Mouse (Mus musculus): ENCODE measurements around the gene Rd3. TPM values are rescaled to one million over a fixed set of nuclear protein-coding genes. Genes with fewer than 3 reads are reported as not detected.
A peak's percentile ranks its signal among the peaks of the same experiment; 100 is the strongest.

Gene Rd3
- polyA plus RNA-seq, 1 experiment from 2014 or later = 2.8 TPM

GRCm38 (mm10) chr1:191964773-191965481 is 12.2 kb upstream of the Rd3 start:
- H3K27ac ChIP-seq = no peak overlapping the region
- 0 out of 2 replicates have a peak, but pooled peaks have one; percentile 37 for ATAC-seq (ENCODE audit: borderline replicate concordance, extremely low read depth, low FRiP score, low TSS enrichment)
- no peaks in the 10 kb centered on the region for H3K36me3 ChIP-seq
- H3K4me3 ChIP-seq = no peak overlapping the region
- 12% methylated on average over 13 of the region's 13 CpGs for WGBS
- no peak overlapping the region; the same call in 1 of the 2 replicates for H3K4me2 ChIP-seq
- no peaks in the 10 kb centered on the region for H3K9me3 ChIP-seq
- H3K9ac ChIP-seq = no peak overlapping the region
- H3K27me3 ChIP-seq = no peaks in the 10 kb centered on the region
- H3K4me1 ChIP-seq = 0 out of 2 replicates have a peak, but pooled peaks cover 2% of the 10 kb centered on the region

DNA sequence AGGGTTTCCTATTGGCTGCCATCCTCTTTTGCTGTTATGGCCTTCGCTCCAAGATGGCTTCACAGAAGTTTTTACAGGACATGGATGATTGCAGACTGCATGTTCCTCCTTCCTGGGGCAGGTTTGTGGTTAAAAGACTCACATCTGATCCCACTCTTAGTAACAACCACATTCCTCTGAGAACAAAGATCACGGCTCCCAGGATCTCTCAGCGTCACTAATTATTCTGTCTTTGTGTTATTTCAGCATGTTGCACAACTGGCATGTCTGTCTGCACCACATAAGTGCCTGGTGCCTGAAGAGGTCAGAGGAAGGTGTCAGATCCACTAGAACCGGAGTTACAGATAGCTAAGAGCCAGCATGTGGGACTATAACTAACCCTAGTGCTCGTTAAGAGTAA is 7.2 kb upstream of the Rd3 start:
- Histone ChIP-seq H3K4me1 (0 out of 2 replicates have a peak, but pooled peaks cover 2% of the 10 kb centered on the region), H3K27ac (no peak overlapping the region), H3K9me3 (no peaks in the 10 kb centered on the region), H3K9ac (no peak overlapping the region), H3K4me2 (no peak overlapping the region), H3K4me3 (no peak overlapping the region), H3K27me3 (no peaks in the 10 kb centered on the region), H3K36me3 (no peaks in the 10 kb centered on the region)
- 61% methylated on average over 5 of the region's 5 CpGs for WGBS
- ATAC-seq (ENCODE audit: borderline replicate concordance, extremely low read depth, low FRiP score, low TSS enrichment) = no peak

DNA sequence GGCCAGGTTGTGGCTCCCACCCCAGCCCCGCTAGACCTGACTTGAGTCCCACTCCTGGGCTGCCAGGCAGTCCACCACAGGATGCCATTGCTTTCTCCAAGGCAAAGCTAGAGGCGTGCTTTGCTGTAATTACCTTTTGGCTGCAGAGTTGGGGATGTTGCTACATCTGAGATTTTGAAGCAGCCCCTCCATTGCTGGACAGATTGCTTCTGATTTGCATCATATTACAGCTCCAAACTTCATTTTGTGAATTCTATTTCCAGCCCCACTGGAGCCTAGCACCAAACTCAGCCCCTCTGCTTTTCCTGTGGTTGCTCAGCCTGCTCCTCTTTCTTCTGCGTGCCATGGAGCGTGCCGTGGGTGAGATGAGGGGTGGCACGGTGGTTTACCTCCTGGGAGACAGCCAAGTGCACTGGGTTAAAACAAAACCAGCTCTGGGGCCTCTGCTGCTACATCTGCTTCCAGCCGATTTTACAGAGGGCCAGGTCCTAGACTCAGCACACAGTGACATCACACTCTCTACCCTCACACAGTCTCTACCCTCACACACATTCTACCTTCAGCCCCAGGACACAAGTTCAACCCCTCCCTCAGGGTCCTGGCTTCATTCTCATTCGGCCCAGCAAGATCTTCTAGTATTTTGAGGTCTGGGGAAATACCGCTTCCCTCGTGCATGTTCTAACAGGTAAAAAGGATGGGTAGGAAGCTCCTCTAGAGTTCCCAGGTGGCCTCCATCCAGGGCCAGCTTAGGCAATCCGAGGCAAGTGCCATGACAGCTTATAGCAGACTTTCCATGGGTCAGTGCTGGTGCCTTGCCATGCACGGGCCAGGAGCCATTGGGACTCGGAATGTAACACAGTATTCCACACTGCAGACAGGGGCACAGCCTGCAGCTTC is 2.4 kb upstream of the Rd3 start:
- Histone ChIP-seq H3K36me3 (no peaks in the 10 kb centered on the region), H3K9me3 (no peaks in the 10 kb centered on the region), H3K4me3 (no peak overlapping the region), H3K27me3 (no peaks in the 10 kb centered on the region), H3K9ac (no peak overlapping the region), H3K27ac (no peak overlapping the region), H3K4me2 (no peak overlapping the region), H3K4me1 (peaks cover 7% of the 10 kb centered on the region)
- ATAC-seq (ENCODE audit: borderline replicate concordance, extremely low read depth, low FRiP score, low TSS enrichment) = no peak
- 51% methylated on average over 13 of the region's 13 CpGs for WGBS

- whole genome bisulfite sequencing = 20% methylated on average over 6 of the region's 6 CpGs
- no peaks in the 10 kb centered on the region for H3K36me3 ChIP-seq
- no peaks in the 10 kb centered on the region for H3K9me3 ChIP-seq
- peak; percentile 79 for ATAC-seq (ENCODE audit: borderline replicate concordance, extremely low read depth, low FRiP score, low TSS enrichment)
- peaks cover 21% of the 10 kb centered on the region for H3K4me1 ChIP-seq
- H3K27ac ChIP-seq = peak overlapping the region; percentile 49
- H3K27me3 ChIP-seq = peaks cover 8% of the 10 kb centered on the region; the same call in 1 of the 2 replicates
- no peak overlapping the region for H3K4me2 ChIP-seq
- H3K9ac ChIP-seq = no peak overlapping the region
- no peak overlapping the region for H3K4me3 ChIP-seq
These were observed 4.4 kb downstream of the Rd3 start for GRCm38 (mm10) chr1:191981426-191982102.

GRCm38 (mm10) chr1:191986674-191987480 is 9.7 kb downstream of the Rd3 start:
- no peak for ATAC-seq (ENCODE audit: borderline replicate concordance, extremely low read depth, low FRiP score, low TSS enrichment)
- no peak overlapping the region for H3K4me2 ChIP-seq

DNA sequence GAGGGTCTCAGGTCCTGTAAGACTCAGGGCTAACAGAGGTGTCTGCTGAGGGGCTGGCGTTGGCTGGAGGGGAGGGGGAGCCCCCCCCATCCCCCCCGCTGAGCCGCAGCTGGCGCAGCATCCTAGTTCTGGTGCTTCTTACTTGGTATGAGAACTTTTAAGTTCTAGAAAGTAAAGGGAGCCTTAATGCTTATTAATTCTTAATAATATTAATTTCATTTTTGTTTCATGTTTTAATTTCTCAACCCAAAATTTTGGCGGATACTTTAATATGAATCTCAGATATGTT is 10.3 kb downstream of the Rd3 start:
- Histone ChIP-seq H3K4me2 (no peak overlapping the region), H3K9me3 (no peaks in the 10 kb centered on the region), H3K9ac (no peak overlapping the region), H3K27me3 (peaks cover 8% of the 10 kb centered on the region; the same call in 1 of the 2 replicates), H3K4me3 (no peak overlapping the region), H3K36me3 (no peaks in the 10 kb centered on the region), H3K27ac (no peak overlapping the region), H3K4me1 (peaks cover 15% of the 10 kb centered on the region; the same call in 1 of the 2 replicates)
- 41% methylated on average over 5 of the region's 5 CpGs for WGBS
- no peak for ATAC-seq (ENCODE audit: borderline replicate concordance, extremely low read depth, low FRiP score, low TSS enrichment)

More at GRCm38 (mm10) chr1:191986674-191987480, 9.7 kb downstream of the Rd3 start:
- Histone ChIP-seq H3K9me3 (no peaks in the 10 kb centered on the region), H3K4me1 (peaks cover 17% of the 10 kb centered on the region; the same call in 1 of the 2 replicates), H3K27ac (no peak overlapping the region), H3K4me3 (no peak overlapping the region), H3K27me3 (peaks cover 8% of the 10 kb centered on the region; the same call in 1 of the 2 replicates), H3K9ac (no peak overlapping the region), H3K36me3 (no peaks in the 10 kb centered on the region)
- WGBS = 63% methylated on average over 8 of the region's 8 CpGs

GRCm38 (mm10) chr1:191988646-191989045 is 11.5 kb downstream of the Rd3 start:
- peaks cover 8% of the 10 kb centered on the region; the same call in 1 of the 2 replicates for H3K27me3 ChIP-seq
- no peaks in the 10 kb centered on the region for H3K9me3 ChIP-seq
- no peaks in the 10 kb centered on the region for H3K36me3 ChIP-seq
- H3K27ac ChIP-seq = peak overlapping the region; percentile 35; the same call in 1 of the 2 replicates
- H3K4me3 ChIP-seq = no peak overlapping the region
- H3K9ac ChIP-seq = no peak overlapping the region
- WGBS = 44% methylated on average over 3 of the region's 3 CpGs
- no peak for ATAC-seq (ENCODE audit: borderline replicate concordance, extremely low read depth, low FRiP score, low TSS enrichment)
- no peak overlapping the region for H3K4me2 ChIP-seq
- H3K4me1 ChIP-seq = peaks cover 18% of the 10 kb centered on the region; the same call in 1 of the 2 replicates

- Histone ChIP-seq H3K4me3 (peak overlapping the region; percentile 48; the same call in 1 of the 2 replicates), H3K27ac (no peak overlapping the region), H3K4me2 (peak overlapping the region; percentile 58), H3K9ac (no peak overlapping the region), H3K4me1 (peaks cover 18% of the 10 kb centered on the region; the same call in 1 of the 2 replicates), H3K9me3 (no peaks in the 10 kb centered on the region), H3K36me3 (no peaks in the 10 kb centered on the region), H3K27me3 (peaks cover 8% of the 10 kb centered on the region; the same call in 1 of the 2 replicates)
- no peak for ATAC-seq (ENCODE audit: borderline replicate concordance, extremely low read depth, low FRiP score, low TSS enrichment)
- 90% methylated on average over 5 of the region's 5 CpGs for WGBS
These were observed 11.9 kb downstream of the Rd3 start for GRCm38 (mm10) chr1:191989060-191989459.

DNA sequence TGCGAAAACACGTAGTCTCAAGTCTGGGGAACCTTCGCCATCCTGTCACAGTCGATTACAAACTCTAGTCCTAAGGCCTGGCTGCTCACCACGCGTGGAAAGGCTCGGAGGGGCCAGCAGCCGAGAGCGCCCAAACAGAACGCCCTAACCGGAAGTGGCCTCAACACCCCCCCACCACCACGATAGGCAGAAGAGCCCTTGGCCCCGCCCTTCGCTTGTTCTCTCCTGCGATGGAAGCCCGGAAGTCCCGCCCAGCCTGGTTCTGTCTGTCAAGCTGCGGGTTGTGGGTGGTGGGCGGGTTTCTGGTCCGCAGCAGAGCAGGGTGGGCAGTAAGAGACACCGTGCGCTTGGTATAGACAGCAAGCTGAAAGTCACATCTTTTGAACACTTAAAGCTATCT is 12.8 kb downstream of the Rd3 start:
- 0 out of 2 replicates have a peak, but pooled peaks cover 3% of the 10 kb centered on the region for H3K27me3 ChIP-seq
- H3K9me3 ChIP-seq = no peaks in the 10 kb centered on the region
- peaks cover 18% of the 10 kb centered on the region; the same call in 1 of the 2 replicates for H3K4me1 ChIP-seq
- peak overlapping the region; percentile 73 for H3K27ac ChIP-seq
- peak overlapping the region; percentile 58 for H3K4me2 ChIP-seq
- H3K4me3 ChIP-seq = peak overlapping the region; percentile 48
- ATAC-seq (ENCODE audit: borderline replicate concordance, extremely low read depth, low FRiP score, low TSS enrichment) = peak; percentile 96
- peak overlapping the region; percentile 50 for H3K9ac ChIP-seq
- H3K36me3 ChIP-seq = no peaks in the 10 kb centered on the region
- 0% methylated on average over 22 of the region's 22 CpGs for WGBS

GRCm38 (mm10) chr1:191992040-191992780 is 15.0 kb downstream of the Rd3 start:
- H3K27me3 ChIP-seq = no peaks in the 10 kb centered on the region
- ATAC-seq (ENCODE audit: borderline replicate concordance, extremely low read depth, low FRiP score, low TSS enrichment) = no peak
- 0 out of 2 replicates have a peak, but pooled peaks cover 10% of the 10 kb centered on the region for H3K36me3 ChIP-seq
- H3K4me1 ChIP-seq = peaks cover 18% of the 10 kb centered on the region; the same call in 1 of the 2 replicates
- H3K4me2 ChIP-seq = no peak overlapping the region
- no peak overlapping the region for H3K4me3 ChIP-seq
- no peak overlapping the region for H3K9ac ChIP-seq
- no peaks in the 10 kb centered on the region for H3K9me3 ChIP-seq
- 58% methylated on average over 7 of the region's 7 CpGs for WGBS
- H3K27ac ChIP-seq = peak overlapping the region; percentile 26; the same call in 1 of the 2 replicates

Data from lung, embryonic 15.5 days (tissue).